Mouse (Mus musculus): ENCODE data around the gene Galnt7.

Gene Galnt7

DNA sequence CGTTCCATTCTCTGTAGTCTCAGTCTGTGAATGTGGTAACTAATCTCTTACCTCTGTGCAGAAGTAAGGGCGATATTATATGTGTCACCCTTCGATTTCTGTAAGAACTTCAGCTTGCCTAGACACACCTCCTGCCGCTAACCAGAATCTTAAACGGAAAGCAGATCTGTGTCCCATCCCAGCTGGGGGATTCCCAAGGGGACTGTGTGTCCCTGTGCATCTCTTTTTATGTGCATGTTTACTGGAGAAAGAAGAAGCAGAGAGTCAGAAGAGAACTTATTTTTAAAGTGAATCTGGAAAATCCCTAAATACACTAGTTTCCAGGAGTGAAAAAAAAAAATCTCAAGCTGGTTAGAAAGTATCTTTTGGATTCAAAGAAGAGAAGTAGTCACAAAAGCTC, 75.5 kb downstream of the Galnt7 start:
- no peak for DNase-seq

DNA sequence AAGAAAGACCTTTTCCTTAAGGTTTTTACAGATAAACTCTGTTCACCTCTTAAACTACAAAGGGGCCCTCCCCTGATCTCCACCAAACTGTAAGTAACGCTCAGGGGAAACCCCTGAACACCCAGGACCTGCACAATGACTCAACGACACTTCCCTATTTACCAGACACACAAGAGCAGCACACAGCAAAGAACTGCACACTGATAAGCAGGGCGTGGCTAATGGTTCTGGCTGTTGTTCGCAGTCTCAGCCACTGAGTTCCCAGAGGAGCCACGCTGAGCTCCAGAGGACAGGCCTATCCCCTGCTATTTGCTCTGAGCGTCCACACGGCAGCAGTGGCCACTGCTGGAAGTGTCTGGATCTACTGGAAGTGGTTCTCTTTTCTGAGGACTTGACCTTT, 76.6 kb downstream of the Galnt7 start:
- no peak for DNase-seq

- no peak for DNase-seq
These were observed 77.5 kb downstream of the Galnt7 start for GRCm38 (mm10) chr8:57575336-57575735.

DNA sequence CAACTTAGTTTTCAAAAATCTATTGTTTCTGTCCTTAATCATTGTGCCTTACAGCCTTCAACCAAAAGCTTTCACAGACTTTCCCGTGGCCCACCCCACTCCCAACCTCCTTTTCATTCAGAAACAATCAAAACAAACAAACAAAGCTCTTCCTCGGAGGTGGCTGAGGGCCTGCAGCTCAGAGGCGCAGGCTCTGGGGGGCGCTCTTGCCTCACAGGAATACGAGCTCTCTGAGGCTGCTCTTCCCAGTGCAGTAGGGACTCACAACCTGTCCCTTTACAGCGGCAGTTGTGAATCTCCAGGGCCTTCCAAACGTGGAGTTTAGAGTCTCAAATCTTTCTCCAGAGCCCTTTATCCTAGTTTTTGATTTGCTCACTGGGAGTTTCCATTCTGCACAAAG, 78.4 kb downstream of the Galnt7 start:
- DNase-seq: peak; percentile 80

GRCm38 (mm10) chr8:57573844-57574243, 79.0 kb downstream of the Galnt7 start:
- no peak for DNase-seq

DNA sequence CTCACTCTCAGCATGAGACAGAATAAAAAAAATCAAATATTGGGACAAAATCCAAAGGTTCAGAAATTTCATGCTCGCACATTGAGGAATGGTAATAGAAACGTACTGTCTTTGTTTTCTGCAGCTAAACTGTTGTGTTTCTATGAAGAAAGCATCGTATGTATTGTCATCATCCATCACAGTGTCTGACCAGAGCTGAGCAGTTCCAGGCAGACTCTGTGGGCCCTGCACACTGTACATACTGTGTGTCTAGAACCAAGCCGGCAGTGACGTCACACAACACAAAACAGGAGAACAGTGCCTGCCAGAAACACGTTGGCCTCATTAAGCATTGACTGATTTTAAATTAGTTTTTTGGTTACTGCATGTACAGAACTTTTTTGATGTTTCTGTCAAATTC, 82.9 kb downstream of the Galnt7 start:
- DNase-seq: no peak

- DNase-seq: no peak
These were observed 83.4 kb downstream of the Galnt7 start for GRCm38 (mm10) chr8:57569400-57569795.

DNA sequence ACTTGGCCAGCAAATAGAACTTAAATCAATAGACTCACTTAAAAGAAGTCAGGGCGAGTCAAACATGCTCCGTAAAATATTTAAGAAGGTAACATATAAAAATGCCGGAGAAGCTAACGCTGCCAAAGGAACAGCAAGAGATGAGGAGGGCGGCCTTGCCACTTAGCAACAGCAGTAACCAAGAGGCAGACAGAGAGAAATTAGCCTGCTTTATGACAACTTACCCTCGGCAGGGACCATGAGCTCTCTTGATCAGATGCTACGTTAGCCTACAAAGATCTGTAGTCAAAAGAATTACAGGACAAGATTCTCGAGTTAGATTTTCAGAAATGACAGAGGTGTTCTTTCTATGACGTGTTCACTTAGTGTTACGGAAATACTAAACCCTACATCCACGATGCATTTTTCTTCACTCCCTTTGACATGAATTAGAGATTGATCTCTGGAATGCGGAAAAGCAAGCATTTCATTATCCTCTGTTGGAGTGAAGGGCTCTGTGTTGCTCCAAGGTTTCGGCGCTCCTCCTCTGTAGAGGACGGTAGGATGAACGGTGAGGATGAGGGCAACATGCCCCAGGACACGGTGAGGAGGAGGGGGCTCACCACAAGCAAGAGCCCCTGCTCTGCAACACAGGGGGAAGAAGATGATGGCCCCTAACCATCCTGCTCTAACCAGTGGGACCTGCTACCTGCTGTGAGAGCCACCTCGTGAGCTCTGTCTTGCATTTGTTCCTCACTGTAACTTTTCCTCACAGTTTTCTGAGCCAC, 84.0 kb downstream of the Galnt7 start:
- no peak for DNase-seq

DNA sequence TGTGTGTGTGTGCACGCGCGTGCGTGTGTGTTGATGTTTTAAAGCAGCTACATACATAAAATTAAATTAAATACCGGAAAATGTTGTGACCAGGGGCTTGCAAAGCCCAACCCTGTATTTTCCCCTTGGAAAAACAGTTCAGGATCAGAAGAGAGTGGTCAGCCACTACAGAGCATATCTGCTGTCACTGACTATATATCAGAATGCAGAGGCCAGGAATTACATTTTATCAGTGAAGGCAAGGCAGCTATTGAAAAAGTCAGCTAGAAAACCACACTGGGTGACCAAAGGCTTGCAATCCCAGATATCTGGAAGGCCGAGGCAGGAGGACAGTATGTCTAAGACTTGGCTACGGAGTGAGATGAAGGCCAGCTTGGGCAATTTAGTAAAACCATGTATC, 84.8 kb downstream of the Galnt7 start:
- DNase-seq: no peak

DNA sequence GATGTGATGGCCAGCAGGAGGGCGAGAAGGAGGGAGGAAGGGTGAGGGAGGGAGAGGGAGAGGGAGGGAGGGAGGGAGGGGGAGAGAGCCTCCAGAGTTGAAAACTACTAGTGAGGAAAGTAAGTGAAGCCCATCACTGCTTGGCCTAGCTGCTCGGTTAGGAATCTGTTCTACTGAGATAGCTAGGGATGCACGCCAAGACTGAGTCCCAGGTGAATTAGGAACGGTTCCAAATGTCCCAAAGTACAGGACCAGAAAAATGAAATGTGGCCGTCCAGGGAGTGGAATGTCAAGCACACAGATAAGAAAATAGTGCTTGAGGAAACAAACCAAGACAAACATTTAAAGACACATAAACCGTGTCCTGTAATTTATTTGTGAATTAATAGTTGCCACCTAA, 87.8 kb downstream of the Galnt7 start:
- no peak for DNase-seq

DNA sequence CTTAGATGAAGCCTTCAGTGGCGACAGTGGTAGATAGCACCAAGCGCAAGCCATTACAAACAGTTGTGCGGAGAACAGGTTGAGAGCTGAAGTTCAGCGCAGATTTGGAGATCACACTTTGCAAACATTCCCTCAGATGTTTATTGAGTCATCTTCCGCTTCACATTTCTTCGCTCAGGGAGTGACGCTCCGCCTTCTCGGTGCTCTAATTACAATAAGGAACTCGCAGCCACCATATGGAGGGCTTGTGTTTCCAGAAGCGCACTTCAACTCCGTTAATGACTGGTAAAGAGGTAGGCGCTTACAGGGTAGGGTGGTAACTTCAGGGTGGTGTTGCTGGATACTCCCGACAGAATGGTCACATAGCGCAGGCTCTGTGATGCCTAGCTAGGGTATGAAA, 89.1 kb downstream of the Galnt7 start:
- no peak for DNase-seq

GRCm38 (mm10) chr8:57562741-57563140, 90.1 kb downstream of the Galnt7 start:
- DNase-seq: no peak

DNA sequence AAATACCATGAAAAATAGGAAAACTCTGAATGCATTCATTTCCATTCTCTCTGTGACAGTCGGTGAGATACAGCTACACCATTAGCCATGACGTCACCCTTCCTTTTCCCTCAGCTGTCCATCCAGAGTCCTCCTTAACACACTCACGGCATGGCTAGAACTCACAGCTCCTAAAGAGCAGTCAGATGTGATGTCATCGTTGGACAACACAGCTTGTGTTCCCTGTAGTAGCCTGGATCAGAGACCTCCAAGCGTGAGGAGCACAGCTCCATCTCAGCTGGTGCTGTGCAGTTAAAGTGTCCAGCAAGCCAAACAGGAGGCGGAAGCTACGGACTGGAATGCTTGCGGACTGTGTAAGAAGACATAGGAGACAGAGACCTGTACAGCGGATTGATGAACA, 91.9 kb downstream of the Galnt7 start:
- DNase-seq: no peak

DNA sequence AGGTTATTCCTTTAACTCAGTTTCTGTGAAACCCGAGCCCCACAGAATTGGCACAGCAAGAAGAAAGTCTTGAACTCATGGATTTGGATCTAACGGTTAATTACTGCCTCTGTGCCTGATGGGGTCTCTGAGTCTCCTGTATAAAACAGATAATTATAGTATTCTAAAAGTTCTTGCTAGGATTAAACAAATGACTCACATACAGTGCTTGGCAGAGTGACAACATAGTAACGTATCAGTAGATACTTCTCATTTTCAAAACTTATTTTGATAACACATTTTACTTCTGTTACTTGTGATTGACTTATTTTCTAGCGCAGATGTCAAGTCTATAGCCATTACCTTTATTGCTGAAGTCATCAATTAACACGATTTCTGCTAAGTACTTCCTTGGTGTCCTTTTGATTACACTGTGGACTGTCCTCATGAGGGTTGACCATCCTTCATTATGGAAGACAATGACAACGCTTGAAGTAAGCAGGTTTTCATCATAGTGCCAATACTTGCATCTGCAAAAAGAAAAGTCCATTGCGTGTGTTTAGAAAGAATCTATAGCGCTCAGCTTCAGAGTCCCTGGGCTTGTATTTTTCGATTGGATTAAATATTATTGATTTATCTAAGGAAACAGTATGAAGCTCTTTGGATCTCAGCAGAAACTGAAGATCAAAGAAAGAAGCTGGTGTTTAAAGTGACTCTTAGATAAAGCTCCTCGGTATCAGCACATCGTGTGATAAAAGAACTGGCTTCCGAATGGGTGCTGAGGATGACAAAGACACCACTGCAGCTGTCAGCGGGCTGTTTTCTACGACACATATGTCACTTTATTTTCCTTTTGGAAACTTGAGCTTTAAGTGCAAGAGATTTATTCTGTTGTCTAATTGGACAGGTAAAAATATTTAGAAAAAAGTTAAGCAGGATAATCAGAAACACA, 100.5 kb downstream of the Galnt7 start:
- DNase-seq: no peak

DNA sequence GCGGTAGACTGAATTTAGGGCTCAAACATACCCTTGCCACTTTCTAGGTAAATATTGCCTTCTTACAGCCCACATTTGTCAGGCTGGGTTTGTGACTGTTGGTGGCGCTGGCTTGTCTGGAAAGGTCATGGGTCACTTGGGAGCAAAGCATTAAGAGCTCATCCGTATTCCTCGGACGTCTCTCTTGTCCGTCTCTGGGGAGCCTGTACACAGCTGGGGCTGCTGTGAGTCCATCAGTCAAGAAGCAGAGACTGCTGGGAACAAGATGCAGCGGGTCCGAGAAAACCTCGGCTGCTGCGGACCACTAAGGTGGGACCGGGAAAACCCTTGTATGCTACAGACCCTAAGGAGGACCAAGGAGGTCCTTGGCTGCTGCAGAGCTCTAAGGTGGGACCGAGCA, 105.3 kb downstream of the Galnt7 start:
- DNase-seq: no peak

DNA sequence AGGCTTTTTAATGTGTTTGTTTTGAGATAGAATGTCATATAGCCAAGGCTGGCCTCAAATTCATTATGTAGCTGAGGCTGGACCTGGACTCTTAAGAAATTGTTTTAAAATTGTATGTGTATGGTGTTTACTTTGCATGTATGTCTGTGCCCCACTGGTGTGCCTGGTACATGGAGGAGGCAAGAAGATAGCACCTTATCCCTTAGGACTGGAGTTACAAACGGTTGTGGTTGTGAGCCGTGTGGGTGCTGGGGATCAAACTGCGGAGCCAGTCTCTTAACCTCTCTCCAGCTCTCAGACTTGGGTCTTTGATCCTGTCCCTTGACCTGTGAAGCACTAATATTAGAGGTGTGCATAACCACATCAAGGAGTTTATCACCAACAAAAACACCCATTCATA, 106.0 kb downstream of the Galnt7 start:
- no peak for DNase-seq

DNA sequence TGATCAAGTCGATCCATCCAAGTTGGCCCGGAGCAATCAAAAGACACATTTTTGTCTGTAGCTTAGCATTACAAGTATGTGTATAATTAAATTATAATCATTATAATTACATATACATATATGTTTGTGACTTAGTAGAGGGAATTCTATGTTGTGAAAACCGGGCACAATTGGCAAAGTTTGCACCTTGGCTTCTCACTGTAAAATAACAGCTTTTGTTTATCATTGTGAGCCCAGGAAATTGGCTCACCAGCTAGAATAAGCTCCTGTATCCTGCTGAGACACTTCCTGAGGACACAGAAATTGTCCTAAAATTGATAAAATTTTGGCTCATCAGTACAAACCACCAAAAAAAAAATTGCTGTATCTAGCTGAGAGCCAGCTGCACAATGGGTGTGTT, 106.4 kb downstream of the Galnt7 start:
- DNase-seq: no peak

DNA sequence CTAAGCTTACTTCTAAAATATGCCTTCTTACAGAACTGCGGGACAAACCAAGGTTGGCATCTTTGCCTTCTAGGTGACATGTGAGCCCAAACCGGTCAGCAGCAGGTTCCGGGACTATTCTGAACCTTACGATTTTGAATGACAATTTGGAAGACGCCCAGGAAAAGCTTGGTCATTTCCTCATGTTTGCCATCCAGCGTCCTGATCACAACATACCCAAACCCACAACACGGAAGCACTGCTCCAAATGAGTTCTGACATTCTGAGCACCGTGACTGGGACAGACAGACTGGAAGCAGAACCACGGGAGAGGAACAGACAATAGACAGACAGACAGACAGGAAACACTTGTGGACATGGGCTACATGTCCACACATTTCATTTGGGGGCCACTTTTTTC, 111.4 kb downstream of the Galnt7 start:
- DNase-seq: no peak

DNA sequence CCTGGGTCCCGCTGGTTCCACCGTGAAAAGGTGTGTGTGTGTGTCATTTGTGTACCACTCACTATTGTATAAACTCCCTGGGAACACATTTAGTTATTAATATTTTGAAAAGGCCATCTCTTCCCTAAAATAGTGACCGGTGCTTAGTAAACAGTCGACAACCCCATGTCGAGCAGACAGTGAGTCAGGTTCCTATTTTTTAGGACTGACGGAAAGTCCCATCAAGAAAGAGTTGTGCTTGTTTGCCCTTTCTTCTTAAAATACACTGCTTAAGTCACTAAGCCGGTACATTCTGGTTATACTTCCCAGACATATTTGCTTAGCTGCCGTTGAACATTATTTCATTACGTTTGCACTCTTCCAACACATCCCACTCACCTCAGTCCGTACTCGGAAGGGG, 111.9 kb downstream of the Galnt7 start:
- DNase-seq: no peak

DNA sequence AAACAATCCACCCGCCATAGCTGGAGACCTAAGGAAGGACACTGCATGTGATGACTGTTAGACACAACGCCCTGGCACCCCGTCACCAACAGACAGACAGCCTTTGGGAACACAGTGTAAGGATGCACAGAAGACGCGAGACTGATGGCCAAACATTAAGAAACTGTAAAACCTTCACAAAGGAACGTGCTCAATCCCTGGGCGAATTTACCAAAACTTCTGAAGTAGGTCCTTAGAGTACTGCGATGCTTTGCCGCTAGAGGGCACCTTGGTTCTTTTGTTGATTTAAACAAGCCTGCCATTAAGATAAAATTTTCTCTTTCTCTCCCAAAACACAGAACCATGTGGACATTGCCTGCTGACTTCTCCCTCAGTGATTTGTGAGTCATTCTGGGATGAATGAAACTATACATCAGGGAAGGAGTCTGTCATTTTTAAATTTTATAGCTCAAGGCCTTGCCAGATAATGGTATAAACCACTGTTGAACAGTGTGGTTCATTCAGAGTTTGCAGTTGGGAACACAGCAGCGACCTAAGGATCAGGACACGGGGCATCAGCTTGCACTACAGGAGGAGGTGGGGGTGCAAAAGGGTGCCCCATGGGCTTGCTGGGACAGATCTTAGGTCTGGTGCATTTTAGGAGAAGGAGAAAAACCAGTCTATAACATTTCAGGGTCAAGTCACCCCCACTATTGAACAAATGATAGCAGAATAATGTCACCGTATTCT, 112.6 kb downstream of the Galnt7 start:
- DNase-seq: peak; percentile 87

GRCm38 (mm10) chr8:57538601-57539000, 114.2 kb downstream of the Galnt7 start:
- DNase-seq: no peak

- DNase-seq: no peak
These were observed 116.7 kb downstream of the Galnt7 start for GRCm38 (mm10) chr8:57536167-57536566.

- DNase-seq: no peak
These were observed 118.3 kb downstream of the Galnt7 start for GRCm38 (mm10) chr8:57534495-57534894.

GRCm38 (mm10) chr8:57533106-57533505, 119.7 kb downstream of the Galnt7 start:
- no peak for DNase-seq
